Mouse (Mus musculus): Measurements from ENCODE around the gene Mecom. TPM values are rescaled to one million over a fixed set of nuclear protein-coding genes. Genes with fewer than 3 reads are reported as not detected.

The Mecom gene
- polyA plus RNA-seq, 1 experiment from 2014 or later = 44.4 TPM

GRCm38 (mm10) chr3:30198854-30199253, 349.0 kb downstream of the Mecom start:
- H3K36me3 ChIP-seq = no peaks in the 10 kb centered on the region
- H3K27ac ChIP-seq = no peak overlapping the region
- no peak overlapping the region for H3K4me2 ChIP-seq (replicated peaks)
- no peaks in the 10 kb centered on the region for H3K4me1 ChIP-seq
- ATAC-seq (ENCODE audit: low FRiP score) = no peak
- H3K4me3 ChIP-seq = no peak overlapping the region
- WGBS = 74% methylated on average over 2 of the region's 2 CpGs
- no peak overlapping the region for H3K9ac ChIP-seq
- H3K27me3 ChIP-seq = no peaks in the 10 kb centered on the region
- H3K9me3 ChIP-seq (replicated peaks) = no peaks in the 10 kb centered on the region

GRCm38 (mm10) chr3:30198227-30198626, 349.6 kb downstream of the Mecom start:
- 71% methylated on average over 5 of the region's 5 CpGs for WGBS
- H3K4me2 ChIP-seq (replicated peaks) = no peak overlapping the region
- H3K27ac ChIP-seq = no peak overlapping the region
- no peak overlapping the region for H3K4me3 ChIP-seq
- no peaks in the 10 kb centered on the region for H3K27me3 ChIP-seq
- no peaks in the 10 kb centered on the region for H3K36me3 ChIP-seq
- H3K4me1 ChIP-seq = no peaks in the 10 kb centered on the region
- no peak for ATAC-seq (ENCODE audit: low FRiP score)
- H3K9me3 ChIP-seq (replicated peaks) = no peaks in the 10 kb centered on the region
- H3K9ac ChIP-seq = no peak overlapping the region

- H3K36me3 ChIP-seq = no peaks in the 10 kb centered on the region
- H3K4me1 ChIP-seq = no peaks in the 10 kb centered on the region; the same call in 1 of the 2 replicates
- no peak for ATAC-seq (ENCODE audit: low FRiP score)
- no peak overlapping the region for H3K4me2 ChIP-seq (replicated peaks)
- H3K27me3 ChIP-seq = no peaks in the 10 kb centered on the region
- WGBS = 86% methylated on average over 3 of the region's 3 CpGs
- no peak overlapping the region for H3K27ac ChIP-seq
- H3K9ac ChIP-seq = no peak overlapping the region
- no peak overlapping the region for H3K4me3 ChIP-seq
- H3K9me3 ChIP-seq (replicated peaks) = no peaks in the 10 kb centered on the region
Observed at GRCm38 (mm10) chr3:30195186-30195585, 352.6 kb downstream of the Mecom start.

GRCm38 (mm10) chr3:30192294-30193007, 355.4 kb downstream of the Mecom start:
- no peak for ATAC-seq (ENCODE audit: low FRiP score)
- H3K9me3 ChIP-seq (replicated peaks) = no peaks in the 10 kb centered on the region
- 51% methylated on average over 12 of the region's 12 CpGs for WGBS

GRCm38 (mm10) chr3:30189325-30189724, 358.5 kb downstream of the Mecom start:
- peaks cover 7% of the 10 kb centered on the region; the same call in 1 of the 2 replicates for H3K4me1 ChIP-seq
- H3K4me3 ChIP-seq = no peak overlapping the region
- no peaks in the 10 kb centered on the region for H3K27me3 ChIP-seq
- no peak overlapping the region for H3K27ac ChIP-seq
- no peaks in the 10 kb centered on the region for H3K36me3 ChIP-seq
- no peak for ATAC-seq (ENCODE audit: low FRiP score)
- no peaks in the 10 kb centered on the region for H3K9me3 ChIP-seq (replicated peaks)
- no peak overlapping the region for H3K9ac ChIP-seq
- WGBS = 74% methylated on average over 2 of the region's 2 CpGs
- H3K4me2 ChIP-seq (replicated peaks) = no peak overlapping the region

More at GRCm38 (mm10) chr3:30192294-30193007, 355.4 kb downstream of the Mecom start:
- Histone ChIP-seq H3K4me3 (no peak overlapping the region), H3K9ac (no peak overlapping the region), H3K4me2 (replicated peaks) (no peak overlapping the region), H3K27me3 (no peaks in the 10 kb centered on the region), H3K36me3 (no peaks in the 10 kb centered on the region), H3K27ac (no peak overlapping the region), H3K4me1 (peaks cover 7% of the 10 kb centered on the region; the same call in 1 of the 2 replicates)

- 53% methylated on average over 5 of the region's 5 CpGs for WGBS
Observed at GRCm38 (mm10) chr3:30187812-30188469, 359.9 kb downstream of the Mecom start.

GRCm38 (mm10) chr3:30181807-30182481, 365.9 kb downstream of the Mecom start:
- no peaks in the 10 kb centered on the region for H3K36me3 ChIP-seq
- H3K4me3 ChIP-seq = no peak overlapping the region
- no peaks in the 10 kb centered on the region for H3K27me3 ChIP-seq
- H3K4me1 ChIP-seq = no peaks in the 10 kb centered on the region
- ATAC-seq (ENCODE audit: low FRiP score) = no peak
- no peaks in the 10 kb centered on the region for H3K9me3 ChIP-seq (replicated peaks)
- 85% methylated on average over 8 of the region's 8 CpGs for WGBS
- H3K4me2 ChIP-seq (replicated peaks) = no peak overlapping the region
- H3K9ac ChIP-seq = no peak overlapping the region
- no peak overlapping the region for H3K27ac ChIP-seq

More at GRCm38 (mm10) chr3:30187812-30188469, 359.9 kb downstream of the Mecom start:
- H3K4me1 ChIP-seq = peaks cover 7% of the 10 kb centered on the region; the same call in 1 of the 2 replicates
- no peaks in the 10 kb centered on the region for H3K36me3 ChIP-seq
- no peak for ATAC-seq (ENCODE audit: low FRiP score)
- H3K4me2 ChIP-seq (replicated peaks) = no peak overlapping the region
- no peak overlapping the region for H3K4me3 ChIP-seq
- no peaks in the 10 kb centered on the region for H3K27me3 ChIP-seq
- no peak overlapping the region for H3K9ac ChIP-seq
- no peak overlapping the region for H3K27ac ChIP-seq
- no peaks in the 10 kb centered on the region for H3K9me3 ChIP-seq (replicated peaks)

GRCm38 (mm10) chr3:30176615-30177014, 371.2 kb downstream of the Mecom start:
- Histone ChIP-seq H3K4me1 (no peaks in the 10 kb centered on the region), H3K9me3 (replicated peaks) (peaks cover 7% of the 10 kb centered on the region), H3K4me2 (replicated peaks) (no peak overlapping the region), H3K27me3 (no peaks in the 10 kb centered on the region), H3K36me3 (no peaks in the 10 kb centered on the region), H3K27ac (no peak overlapping the region), H3K4me3 (no peak overlapping the region), H3K9ac (no peak overlapping the region)
- ATAC-seq (ENCODE audit: low FRiP score) = no peak
- 87% methylated on average over 5 of the region's 5 CpGs for WGBS

- H3K9me3 ChIP-seq (replicated peaks) = peaks cover 7% of the 10 kb centered on the region
- no peak overlapping the region for H3K9ac ChIP-seq
- no peaks in the 10 kb centered on the region for H3K27me3 ChIP-seq
- H3K4me2 ChIP-seq (replicated peaks) = no peak overlapping the region
- no peaks in the 10 kb centered on the region for H3K4me1 ChIP-seq
- no peak overlapping the region for H3K4me3 ChIP-seq
- no peak overlapping the region for H3K27ac ChIP-seq
- no peak for ATAC-seq (ENCODE audit: low FRiP score)
- no peaks in the 10 kb centered on the region for H3K36me3 ChIP-seq
- 86% methylated on average over 3 of the region's 3 CpGs for WGBS
Observed at GRCm38 (mm10) chr3:30173812-30174211, 374.0 kb downstream of the Mecom start.

GRCm38 (mm10) chr3:30168396-30169186, 379.2 kb downstream of the Mecom start:
- no peak for ATAC-seq (ENCODE audit: low FRiP score)
- no peaks in the 10 kb centered on the region for H3K36me3 ChIP-seq
- H3K9ac ChIP-seq = no peak overlapping the region
- H3K4me2 ChIP-seq (replicated peaks) = no peak overlapping the region
- H3K4me3 ChIP-seq = no peak overlapping the region
- WGBS = 92% methylated on average over 3 of the region's 3 CpGs
- H3K9me3 ChIP-seq (replicated peaks) = no peaks in the 10 kb centered on the region
- no peak overlapping the region for H3K27ac ChIP-seq
- H3K27me3 ChIP-seq = no peaks in the 10 kb centered on the region
- no peaks in the 10 kb centered on the region for H3K4me1 ChIP-seq

- no peak overlapping the region for H3K4me2 ChIP-seq (replicated peaks)
- no peaks in the 10 kb centered on the region for H3K27me3 ChIP-seq
- H3K9me3 ChIP-seq (replicated peaks) = no peaks in the 10 kb centered on the region
- H3K27ac ChIP-seq = no peak overlapping the region
- H3K9ac ChIP-seq = no peak overlapping the region
- H3K4me3 ChIP-seq = no peak overlapping the region
- H3K4me1 ChIP-seq = no peaks in the 10 kb centered on the region
- WGBS = 95% methylated on average over 3 of the region's 3 CpGs
- ATAC-seq (ENCODE audit: low FRiP score) = no peak
- H3K36me3 ChIP-seq = no peaks in the 10 kb centered on the region
Observed at GRCm38 (mm10) chr3:30167027-30167426, 380.8 kb downstream of the Mecom start.

GRCm38 (mm10) chr3:30164834-30165233, 383.0 kb downstream of the Mecom start:
- Histone ChIP-seq H3K4me2 (replicated peaks) (no peak overlapping the region), H3K9ac (no peak overlapping the region), H3K27me3 (no peaks in the 10 kb centered on the region), H3K36me3 (no peaks in the 10 kb centered on the region), H3K9me3 (replicated peaks) (no peaks in the 10 kb centered on the region), H3K4me1 (no peaks in the 10 kb centered on the region), H3K27ac (no peak overlapping the region), H3K4me3 (no peak overlapping the region)
- 75% methylated on average over 4 of the region's 4 CpGs for WGBS
- ATAC-seq (ENCODE audit: low FRiP score) = no peak
